Mouse (Mus musculus): Measurements from ENCODE around the gene St3gal3. TPM values are rescaled to one million over a fixed set of nuclear protein-coding genes. Genes with fewer than 3 reads are reported as not detected.

The St3gal3 gene
- polyA plus RNA-seq, 2 experiments = 0.85 to 3.2 TPM

DNA sequence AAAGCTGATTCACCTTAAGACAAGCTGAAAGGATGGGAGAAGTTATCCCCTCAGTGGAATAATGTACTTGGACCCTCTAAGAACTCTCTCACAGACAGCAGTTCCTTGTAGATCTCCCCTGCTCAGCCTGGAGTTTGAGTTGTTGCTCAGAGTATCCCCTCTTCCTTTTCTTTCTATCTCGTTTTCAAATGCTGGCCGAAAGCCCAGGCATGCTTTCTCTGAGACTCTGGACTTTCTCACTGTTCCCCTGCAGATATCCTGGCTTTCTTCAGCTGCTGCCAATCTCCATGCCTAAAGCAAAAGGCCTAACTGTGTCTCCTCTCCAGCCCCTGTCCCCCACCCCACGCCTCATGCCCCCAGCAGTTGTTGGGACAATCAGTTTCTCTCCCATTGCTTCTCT, 216.5 kb downstream of the St3gal3 start:
- no peaks in the 10 kb centered on the region for H3K36me3 ChIP-seq (replicated peaks; ENCODE audit: control insufficient read depth, insufficient read depth, low read depth)
- WGBS (ENCODE audit: insufficient replicate concordance) = 68% methylated on average over 3 of the region's 3 CpGs
- no peak overlapping the region for H3K4me3 ChIP-seq (ENCODE audit: insufficient read depth in 1 of 2, low read depth in 2 of 2, low read length in 2 of 2)
- no peak overlapping the region for H3K9ac ChIP-seq (replicated peaks)
- ATAC-seq (ENCODE audit: insufficient read depth) = no peak
- H3K9me3 ChIP-seq (ENCODE audit: control insufficient read depth, low read length) = no peaks in the 10 kb centered on the region
- no peak for DNase-seq (ENCODE audit: low read depth in 3 of 3, low spot score in 3 of 3)
- peaks cover 11 to 17% of the 10 kb centered on the region in 2 experiments for H3K4me1 ChIP-seq (replicated peaks; ENCODE audit: control insufficient read depth in 2 of 2, insufficient read depth in 2 of 2, low read length in 1 of 2)
- H3K27ac ChIP-seq = no peak overlapping the region
- TF ChIP-seq EP300 (IDR thresholded peaks at IDR 0.05; ENCODE audit: low read depth) = no peak
- no peak for TF ChIP-seq CTCF (IDR thresholded peaks at IDR 0.05; ENCODE audit: low read depth)
- H3K27me3 ChIP-seq (ENCODE audit: control insufficient read depth, insufficient read depth, low read length) = no peaks in the 10 kb centered on the region
- H3K4me2 ChIP-seq (ENCODE audit: low read depth) = no peak overlapping the region

DNA sequence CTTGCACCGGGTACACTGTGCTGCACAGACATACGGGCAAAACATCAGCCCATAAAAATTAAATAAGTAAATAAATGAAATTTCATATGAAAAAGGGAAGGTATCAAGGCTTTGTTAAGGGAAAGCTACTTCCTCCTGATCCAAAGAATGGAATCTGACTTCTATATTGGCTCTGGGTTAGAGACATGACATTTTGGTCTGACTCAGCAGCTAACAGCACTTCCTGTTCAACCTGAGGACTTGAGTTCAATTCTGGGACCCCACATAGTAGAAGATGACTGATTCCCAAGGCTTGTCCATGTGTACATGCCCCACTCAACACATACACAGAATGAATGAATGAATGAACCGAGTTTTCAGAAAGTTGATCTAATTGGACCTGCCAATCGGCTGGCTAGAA, 216.9 kb downstream of the St3gal3 start:
- H3K4me1 ChIP-seq (replicated peaks; ENCODE audit: control insufficient read depth in 2 of 2, insufficient read depth in 2 of 2, low read length in 1 of 2) = peaks cover 11 to 20% of the 10 kb centered on the region in 2 experiments
- TF ChIP-seq EP300 (IDR thresholded peaks at IDR 0.05; ENCODE audit: low read depth) (no peak), CTCF (IDR thresholded peaks at IDR 0.05; ENCODE audit: low read depth) (no peak)

DNA sequence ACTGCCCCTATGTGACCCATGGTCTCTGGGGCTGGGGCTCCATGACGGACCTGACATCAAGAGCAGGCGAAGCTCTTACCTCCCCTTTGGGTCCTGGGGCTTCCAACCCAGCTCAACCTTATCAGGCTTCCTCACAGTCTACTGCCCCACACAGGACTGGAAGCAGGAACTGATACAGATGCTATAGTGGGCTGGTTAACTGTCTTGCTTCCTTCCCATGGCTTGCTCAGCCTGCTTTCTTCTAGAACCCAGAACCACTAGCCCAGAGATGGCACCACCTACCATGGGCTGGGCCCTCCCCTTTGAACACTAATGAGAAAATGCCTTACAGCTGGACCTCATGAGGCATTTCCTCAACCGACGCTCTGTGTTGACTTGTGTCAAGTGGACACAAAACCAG, 217.3 kb downstream of the St3gal3 start:
- no peak for ATAC-seq (ENCODE audit: insufficient read depth)
- Histone ChIP-seq H3K4me1 (replicated peaks; ENCODE audit: control insufficient read depth in 2 of 2, insufficient read depth in 2 of 2, low read length in 1 of 2) (peaks cover 11 to 20% of the 10 kb centered on the region in 2 experiments), H3K27ac (no peak overlapping the region)

More for the DNA sequence above, 216.9 kb downstream of the St3gal3 start:
- H3K27me3 ChIP-seq (ENCODE audit: control insufficient read depth, insufficient read depth, low read length) = no peaks in the 10 kb centered on the region
- H3K36me3 ChIP-seq (replicated peaks; ENCODE audit: control insufficient read depth, insufficient read depth, low read depth) = no peaks in the 10 kb centered on the region
- H3K4me2 ChIP-seq (ENCODE audit: low read depth) = no peak overlapping the region
- H3K27ac ChIP-seq = no peak overlapping the region
- 82% methylated on average over 4 of the region's 4 CpGs for WGBS (ENCODE audit: insufficient replicate concordance)
- DNase-seq (ENCODE audit: low read depth in 3 of 3, low spot score in 3 of 3) (no peak), ATAC-seq (ENCODE audit: insufficient read depth) (no peak)
- no peak overlapping the region for H3K9ac ChIP-seq (replicated peaks)
- H3K9me3 ChIP-seq (ENCODE audit: control insufficient read depth, low read length) = no peaks in the 10 kb centered on the region
- no peak overlapping the region for H3K4me3 ChIP-seq (ENCODE audit: insufficient read depth in 1 of 2, low read depth in 2 of 2, low read length in 2 of 2)

DNA sequence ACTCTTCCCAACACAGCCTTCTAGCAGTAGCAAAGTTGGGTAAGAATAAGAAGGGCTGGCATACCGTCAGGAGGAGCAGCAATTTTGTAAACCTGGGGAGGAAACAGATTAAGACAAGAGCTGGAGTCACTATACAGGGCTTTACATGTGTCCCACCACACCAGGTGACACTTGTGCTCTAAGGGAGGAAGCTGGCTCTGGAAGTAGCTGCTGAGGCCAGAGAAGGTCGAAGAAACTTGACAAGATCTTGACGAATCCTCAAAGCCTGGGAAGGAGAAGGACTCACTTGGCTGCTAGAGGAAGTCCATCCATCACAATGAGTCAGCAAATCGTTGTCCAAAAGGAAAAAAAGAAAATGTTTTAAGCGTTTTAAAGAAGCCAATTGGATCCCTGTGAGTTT, 218.3 kb downstream of the St3gal3 start:
- 22% methylated on average over 5 of the region's 5 CpGs for WGBS (ENCODE audit: insufficient replicate concordance)
- peak overlapping the region in 1 of 2 experiments; percentile 73; a peak in 2 of 4 replicates for H3K4me3 ChIP-seq (ENCODE audit: insufficient read depth in 1 of 2, low read depth in 2 of 2, low read length in 2 of 2)

More for the DNA sequence above, 217.3 kb downstream of the St3gal3 start:
- Histone ChIP-seq H3K27me3 (ENCODE audit: control insufficient read depth, insufficient read depth, low read length) (no peaks in the 10 kb centered on the region), H3K4me3 (ENCODE audit: insufficient read depth in 1 of 2, low read depth in 2 of 2, low read length in 2 of 2) (no peak overlapping the region), H3K9me3 (ENCODE audit: control insufficient read depth, low read length) (no peaks in the 10 kb centered on the region), H3K36me3 (replicated peaks; ENCODE audit: control insufficient read depth, insufficient read depth, low read depth) (no peaks in the 10 kb centered on the region), H3K4me2 (ENCODE audit: low read depth) (no peak overlapping the region), H3K9ac (replicated peaks) (0 out of 2 replicates have a peak overlapping the region, but pooled peaks have one; percentile 19)
- DNase-seq (ENCODE audit: low read depth in 3 of 3, low spot score in 3 of 3) = no peak
- no peak for TF ChIP-seq CTCF (IDR thresholded peaks at IDR 0.05; ENCODE audit: low read depth)
- no peak for TF ChIP-seq EP300 (IDR thresholded peaks at IDR 0.05; ENCODE audit: low read depth)
- WGBS (ENCODE audit: insufficient replicate concordance) = 36% methylated on average over 4 of the region's 4 CpGs

DNA sequence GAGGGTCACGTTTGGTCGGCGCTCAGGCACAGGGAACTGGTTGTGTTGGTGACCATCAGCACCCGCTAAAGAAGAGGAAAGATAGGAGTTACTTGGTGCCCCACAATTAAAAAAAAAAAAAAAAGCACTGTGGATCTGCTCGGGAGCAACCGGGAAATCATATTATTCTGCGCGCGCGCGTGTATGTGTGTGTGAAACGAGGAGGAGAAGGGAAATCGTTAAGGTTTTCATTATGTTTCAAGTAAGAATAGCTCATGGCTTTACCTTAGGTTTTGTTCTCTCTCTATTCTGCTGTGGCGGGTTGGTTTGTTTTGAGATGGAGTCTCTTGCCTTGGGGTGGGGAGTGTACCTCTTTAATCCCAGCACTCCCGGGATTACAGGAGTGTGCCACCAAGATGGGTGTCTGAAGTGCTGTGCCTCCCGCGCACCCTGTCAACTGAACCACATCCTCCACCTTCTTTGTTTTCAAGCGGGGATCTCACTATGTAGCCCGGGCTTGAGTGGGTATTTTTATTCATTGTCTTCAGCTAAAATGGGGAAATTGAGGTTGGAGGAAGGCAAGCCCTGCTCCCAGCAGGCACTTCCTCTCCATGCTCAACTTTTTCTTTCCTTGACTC, 219.1 kb downstream of the St3gal3 start:
- no peaks in the 10 kb centered on the region for H3K27me3 ChIP-seq (ENCODE audit: control insufficient read depth, insufficient read depth, low read length)
- peak overlapping the region; percentile 91 for H3K9ac ChIP-seq (replicated peaks)
- peaks cover 11 to 20% of the 10 kb centered on the region in 2 experiments for H3K4me1 ChIP-seq (replicated peaks; ENCODE audit: control insufficient read depth in 2 of 2, insufficient read depth in 2 of 2, low read length in 1 of 2)
- peak overlapping the region; percentile 76 for H3K27ac ChIP-seq
- peak overlapping the region; percentile 73 to 90 for H3K4me3 ChIP-seq (ENCODE audit: insufficient read depth in 1 of 2, low read depth in 2 of 2, low read length in 2 of 2)
- DNase-seq (ENCODE audit: low read depth in 3 of 3, low spot score in 3 of 3) (no peak), ATAC-seq (ENCODE audit: insufficient read depth) (no peak)
- peak overlapping the region; percentile 93 for H3K4me2 ChIP-seq (ENCODE audit: low read depth)
- H3K9me3 ChIP-seq (ENCODE audit: control insufficient read depth, low read length) = no peaks in the 10 kb centered on the region
- no peak for TF ChIP-seq EP300 (IDR thresholded peaks at IDR 0.05; ENCODE audit: low read depth)
- no peak for TF ChIP-seq CTCF (IDR thresholded peaks at IDR 0.05; ENCODE audit: low read depth)
- under 1% methylated on average over 19 of the region's 19 CpGs for WGBS (ENCODE audit: insufficient replicate concordance)
- H3K36me3 ChIP-seq (replicated peaks; ENCODE audit: control insufficient read depth, insufficient read depth, low read depth) = peaks cover 6% of the 10 kb centered on the region; the same call in 1 of the 2 replicates

More for the DNA sequence above, 218.3 kb downstream of the St3gal3 start:
- peak overlapping the region; percentile 93 for H3K4me2 ChIP-seq (ENCODE audit: low read depth)
- no peaks in the 10 kb centered on the region for H3K9me3 ChIP-seq (ENCODE audit: control insufficient read depth, low read length)
- peaks cover 11 to 20% of the 10 kb centered on the region in 2 experiments for H3K4me1 ChIP-seq (replicated peaks; ENCODE audit: control insufficient read depth in 2 of 2, insufficient read depth in 2 of 2, low read length in 1 of 2)
- H3K27me3 ChIP-seq (ENCODE audit: control insufficient read depth, insufficient read depth, low read length) = no peaks in the 10 kb centered on the region
- ATAC-seq (ENCODE audit: insufficient read depth) (no peak), DNase-seq (ENCODE audit: low read depth in 3 of 3, low spot score in 3 of 3) (no peak)
- peak overlapping the region; percentile 76 for H3K27ac ChIP-seq
- no peak for TF ChIP-seq CTCF (IDR thresholded peaks at IDR 0.05; ENCODE audit: low read depth)
- no peak for TF ChIP-seq EP300 (IDR thresholded peaks at IDR 0.05; ENCODE audit: low read depth)
- H3K9ac ChIP-seq (replicated peaks) = no peak overlapping the region; the same call in 1 of the 2 replicates
- peaks cover 2% of the 10 kb centered on the region; the same call in 1 of the 2 replicates for H3K36me3 ChIP-seq (replicated peaks; ENCODE audit: control insufficient read depth, insufficient read depth, low read depth)
